Mouse (Mus musculus): ENCODE measurements around the gene Evx1.
"Not testable (repeated sequence)": the region's sequence is repeated elsewhere in the genome, so short reads cannot be mapped to it uniquely, and the experiment has no call there.

Gene Evx1

GRCm38 (mm10) chr6:52321826-52322315 is 8.6 kb downstream of the Evx1 start:
- DNase-seq (ENCODE audit: low spot score in 2 of 2): no peak

GRCm38 (mm10) chr6:52322721-52323215 is 9.5 kb downstream of the Evx1 start:
- no peak for DNase-seq (ENCODE audit: low spot score in 2 of 2)

- no peak for DNase-seq (ENCODE audit: low spot score in 2 of 2)
These were observed 10.0 kb downstream of the Evx1 start for GRCm38 (mm10) chr6:52323292-52323691.

GRCm38 (mm10) chr6:52324061-52324460 is 10.8 kb downstream of the Evx1 start:
- DNase-seq (ENCODE audit: low spot score in 2 of 2): no peak

GRCm38 (mm10) chr6:52346816-52347215 is 33.5 kb downstream of the Evx1 start:
- not testable (repeated sequence) for DNase-seq (ENCODE audit: low spot score in 2 of 2)

GRCm38 (mm10) chr6:52366021-52366420 is 52.7 kb downstream of the Evx1 start:
- DNase-seq (ENCODE audit: low spot score in 2 of 2): no peak

GRCm38 (mm10) chr6:52366533-52366932 is 53.2 kb downstream of the Evx1 start:
- no peak for DNase-seq (ENCODE audit: low spot score in 2 of 2)

GRCm38 (mm10) chr6:52367067-52367466 is 53.8 kb downstream of the Evx1 start:
- no peak for DNase-seq (ENCODE audit: low spot score in 2 of 2)

Data from natural killer cell, adult 2 months (primary cell).